In the genomic region with DNA sequence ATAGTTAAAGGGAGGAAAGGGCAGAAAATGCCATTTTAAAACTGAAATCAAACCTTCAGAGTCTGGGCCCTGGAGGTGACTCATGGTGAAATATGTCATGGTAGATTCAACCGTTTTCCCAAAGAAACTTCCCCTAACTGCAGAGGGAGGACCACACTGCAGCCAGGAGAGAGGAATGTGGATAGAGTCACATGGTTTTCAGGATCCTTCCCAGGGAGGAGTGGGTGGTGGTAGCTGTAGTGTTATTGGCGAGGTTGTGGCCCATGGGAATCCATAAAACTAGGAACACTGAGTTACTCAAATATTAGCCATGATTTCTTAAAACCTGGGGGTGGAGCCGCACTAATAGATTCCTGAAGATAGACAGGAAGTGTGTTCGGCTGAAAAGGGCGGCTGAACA, we compare ENCODE assay signal across 12 mouse cellular contexts.
DNase-seq lines count a peak whose midpoint lies in the region; ATAC-seq and TF ChIP-seq lines count a peak whose summit lies in the region.
"Had no signal": no experiment of that assay in that cellular context is flagged by ENCODE, and none has a peak within 500 bp of the region (broad histone marks: within the 10 kb centered on the region; RNA-seq: fewer than 3 reads in every experiment).

No protein-coding gene starts in this region.

- DNase-seq in heart, adult 11 months = peak; percentile 97
- DNase-seq in gastrocnemius, adult 2 months = peak; percentile 60
- peak; percentile 49 for DNase-seq in heart, postnatal 4 days
- DNase-seq in left cerebral cortex, adult 8-10 months (ENCODE audit: low spot score in 2 of 2) = no peak
- no peak for DNase-seq in urinary bladder, postnatal 10 days (ENCODE audit: low spot score)
- DNase-seq: cerebellum, postnatal 14 days; right cerebral cortex, postnatal 25 days had no signal

- no peaks in the 10 kb centered on the region for H3K79me2 ChIP-seq in C2C12 (ENCODE audit: control insufficient read depth, insufficient read depth)

- H3K36me3 ChIP-seq in heart, embryonic 12.5 days = no peaks in the 10 kb centered on the region
- H3K36me3 ChIP-seq in C2C12 (ENCODE audit: control insufficient read depth, insufficient read depth) = no peaks in the 10 kb centered on the region
- H3K36me3 ChIP-seq: heart, embryonic 13.5 days; midbrain, embryonic 12.5 days had no signal

- no peak overlapping the region for H3K4me2 ChIP-seq in heart, embryonic 12.5 days
- H3K4me2 ChIP-seq: heart, embryonic 13.5 days; midbrain, embryonic 12.5 days had no signal

- no peaks in the 10 kb centered on the region for H3K79me3 ChIP-seq in C2C12 (ENCODE audit: low read depth)

- no peak overlapping the region for H3ac ChIP-seq in C2C12 (ENCODE audit: control insufficient read depth, insufficient read length, low read depth)

- no peak overlapping the region for H3K4me3 ChIP-seq in heart, embryonic 12.5 days
- no peak overlapping the region for H3K4me3 ChIP-seq in C2C12 (ENCODE audit: insufficient read depth, poor library complexity, severe bottlenecking)
- H3K4me3 ChIP-seq in gastrocnemius, adult 2 months = no peak overlapping the region
- H3K4me3 ChIP-seq: heart, embryonic 13.5 days; midbrain, embryonic 12.5 days had no signal

- no peak overlapping the region for H3K9ac ChIP-seq in heart, embryonic 12.5 days
- H3K9ac ChIP-seq: heart, embryonic 13.5 days; midbrain, embryonic 12.5 days had no signal

- no peak for ATAC-seq in heart, embryonic 12.5 days (ENCODE audit: insufficient number of reproducible peaks, low FRiP score)
- no peak for ATAC-seq in inflammation-experienced regulatory T-cells, adult 6 months

- H3K9me3 ChIP-seq in heart, embryonic 12.5 days (replicated peaks) = no peaks in the 10 kb centered on the region
- H3K9me3 ChIP-seq: heart, embryonic 13.5 days; midbrain, embryonic 12.5 days had no signal

- H3K4me1 ChIP-seq in heart, embryonic 12.5 days (replicated peaks) = 0 out of 2 replicates have a peak, but pooled peaks cover under 1% of the 10 kb centered on the region

- no peak for TF ChIP-seq CTCF in C2C12 (IDR thresholded peaks at IDR 0.05; ENCODE audit: control insufficient read depth, insufficient read depth, insufficient read length)
- no peak for TF ChIP-seq CTCF in gastrocnemius, adult 2 months (IDR thresholded peaks at IDR 0.05)

- no peak overlapping the region for H3K27ac ChIP-seq in heart, embryonic 12.5 days (ENCODE audit: poor library complexity, severe bottlenecking)
- peak overlapping the region; percentile 63 for H3K27ac ChIP-seq in gastrocnemius, adult 2 months
- H3K27ac ChIP-seq: heart, embryonic 13.5 days; midbrain, embryonic 12.5 days had no signal

- no peaks in the 10 kb centered on the region for H3K27me3 ChIP-seq in heart, embryonic 12.5 days (replicated peaks)
- H3K27me3 ChIP-seq in C2C12 (ENCODE audit: control insufficient read depth, insufficient read depth, insufficient read length) = no peaks in the 10 kb centered on the region
- H3K27me3 ChIP-seq: heart, embryonic 13.5 days; midbrain, embryonic 12.5 days had no signal

- WGBS in heart, embryonic 12.5 days = 58% methylated on average over 5 of the region's 5 CpGs

- intact Hi-C loops in gastrocnemius, adult 2 months (cut with DNase I) = no loop called here

TF ChIP-seq in C2C12, 6 proteins besides CTCF, POLR2A, EP300 and RAD21:
- TF ChIP-seq USF1 (IDR thresholded peaks at IDR 0.05; ENCODE audit: low read depth) (peak; percentile 79), MYOD1 (IDR thresholded peaks at IDR 0.05; ENCODE audit: control insufficient read depth, insufficient read length, low read depth) (no peak), MYOG (IDR thresholded peaks at IDR 0.05; ENCODE audit: control insufficient read depth, extremely low read depth, insufficient read length) (no peak)

Comparison
In these comparisons a context has a peak if more than half of its experiments do, and no peak if none do; other contexts are left out.
1. DNase-seq: peak in heart, adult 11 months (single experiment), gastrocnemius, adult 2 months (single experiment) and heart, postnatal 4 days (single experiment); none in left cerebral cortex, adult 8-10 months (0 of 2) and urinary bladder, postnatal 10 days (single experiment).